Mouse (Mus musculus) kidney, adult 11 months (tissue): ENCODE data around the gene Pomgnt1.
A peak's percentile ranks its signal among the peaks of the same experiment; 100 is the strongest.

Source experiments
- DNase-seq: peaks from one replicate; pipeline ENCODE4 v3.0.0; 2022

Pomgnt1 gene

DNA sequence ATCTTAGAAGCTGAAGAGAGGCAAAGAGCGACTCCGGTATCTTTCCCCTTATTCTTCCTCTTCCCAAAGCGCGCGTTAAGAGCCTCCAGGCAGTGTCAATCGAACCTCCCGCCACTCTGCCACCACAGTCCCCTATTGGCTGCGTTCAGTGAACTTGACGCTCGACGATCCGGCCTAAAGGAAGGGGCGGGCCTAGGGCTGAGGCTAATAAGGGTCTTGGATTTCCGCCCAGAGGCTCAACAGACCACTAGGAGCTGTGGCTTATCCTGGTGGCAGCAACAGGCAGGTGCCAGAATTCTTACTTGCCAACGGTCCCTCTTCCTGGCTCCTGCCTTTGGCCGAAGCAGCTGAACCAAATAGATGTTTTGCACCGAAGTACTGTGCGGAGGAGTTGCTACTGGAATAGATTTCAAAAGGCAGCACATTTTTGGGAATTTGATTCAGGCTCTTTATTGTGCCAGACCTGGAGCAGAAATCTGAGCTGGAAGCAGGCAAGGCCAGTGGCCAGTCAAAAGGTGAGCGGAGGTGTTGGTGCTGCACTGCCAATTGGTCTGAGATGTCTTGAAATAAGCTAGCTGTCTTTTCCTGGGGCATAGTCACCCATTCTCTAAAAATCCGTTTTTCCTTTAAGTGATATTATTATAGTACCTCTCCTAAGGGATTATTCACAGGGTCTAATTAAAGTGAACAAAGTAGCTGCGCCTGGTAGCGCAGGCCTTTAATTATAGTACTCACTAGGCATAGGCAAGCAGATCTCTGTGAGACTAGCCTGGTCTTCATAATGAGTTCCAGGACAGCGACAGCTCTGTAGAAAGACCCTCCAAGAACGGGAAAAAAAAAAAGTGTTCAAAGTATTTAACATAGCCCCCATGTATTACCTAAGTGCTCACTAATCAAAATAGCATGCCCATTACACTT, at the start of gene Pomgnt1, which contains the start of gene Rad54l:
TSS of gene Pomgnt1 (plus strand) at position 239 of the 918 bp plus-strand sequence.
TSS of gene Rad54l (minus strand) at position 89 of the 918 bp plus-strand sequence.
- peak; percentile 75 for DNase-seq

DNA sequence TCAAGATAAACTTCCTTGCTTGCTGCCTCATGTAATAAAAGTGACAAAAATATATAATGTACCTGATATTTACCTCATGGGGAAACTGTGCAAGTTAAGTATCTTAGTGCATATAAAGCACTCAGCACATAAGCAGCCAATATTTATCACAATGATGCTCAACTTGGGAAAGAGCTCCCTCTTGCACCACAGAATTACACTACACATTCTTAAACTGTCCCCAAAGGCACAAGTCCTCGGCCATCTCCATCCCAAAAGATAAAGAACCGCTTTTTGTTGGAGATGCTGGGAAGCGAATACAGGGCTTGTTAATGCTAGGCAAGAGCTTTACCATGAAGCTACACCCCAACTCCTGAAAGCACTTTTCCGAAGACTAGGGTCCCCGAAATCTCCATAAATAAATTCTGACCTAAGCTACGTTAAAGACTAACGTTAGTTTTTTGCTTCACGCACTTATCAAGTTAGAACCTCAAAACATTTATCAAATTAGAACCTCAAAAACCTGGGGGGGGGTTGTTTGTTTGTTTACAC, 49.4 kb upstream of the Pomgnt1 start:
- DNase-seq: no peak

DNA sequence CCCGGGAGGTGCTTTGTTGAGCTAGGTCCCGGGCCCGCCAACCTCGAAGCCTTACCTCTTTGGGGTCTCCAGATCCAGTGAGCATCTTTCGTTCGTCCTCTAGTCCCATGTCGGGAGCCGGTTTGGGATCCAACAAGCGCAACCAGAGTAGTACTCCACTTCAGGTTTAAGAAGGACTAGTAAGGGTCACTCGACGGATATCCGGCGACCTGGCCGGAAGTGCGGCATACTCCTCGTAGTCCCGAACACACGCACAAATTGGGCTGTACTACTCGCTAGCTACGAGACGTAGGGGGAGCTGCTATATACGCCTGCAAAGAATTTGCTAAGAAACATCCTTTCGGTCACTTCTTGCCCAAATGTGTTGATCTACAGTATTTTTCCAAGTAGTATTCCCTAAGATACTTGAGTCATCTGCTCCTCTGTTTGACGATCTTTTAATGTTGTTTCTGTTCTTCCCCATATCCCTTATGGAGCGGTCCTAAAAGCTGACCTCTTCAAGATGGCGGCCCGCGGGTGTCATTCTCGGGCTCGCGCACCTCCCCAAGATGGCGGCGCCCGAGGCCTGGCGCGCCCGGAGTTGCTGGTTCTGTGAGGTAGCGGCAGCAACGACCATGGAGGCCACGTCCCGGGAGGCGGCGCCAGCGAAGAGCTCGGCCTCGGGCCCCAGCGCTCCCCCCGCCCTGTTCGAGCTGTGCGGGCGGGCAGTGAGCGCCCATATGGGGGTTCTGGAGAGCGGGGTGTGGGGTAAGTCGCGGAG, 48.6 kb upstream of the Pomgnt1 start, which contains the start of the genes Uqcrh and Lrrc41:
TSS of gene Uqcrh (minus strand) at position 211 of the 760 bp plus-strand sequence.
TSS of gene Lrrc41 (plus strand) at position 409 of the 760 bp plus-strand sequence.
- peak; percentile 94 for DNase-seq

DNA sequence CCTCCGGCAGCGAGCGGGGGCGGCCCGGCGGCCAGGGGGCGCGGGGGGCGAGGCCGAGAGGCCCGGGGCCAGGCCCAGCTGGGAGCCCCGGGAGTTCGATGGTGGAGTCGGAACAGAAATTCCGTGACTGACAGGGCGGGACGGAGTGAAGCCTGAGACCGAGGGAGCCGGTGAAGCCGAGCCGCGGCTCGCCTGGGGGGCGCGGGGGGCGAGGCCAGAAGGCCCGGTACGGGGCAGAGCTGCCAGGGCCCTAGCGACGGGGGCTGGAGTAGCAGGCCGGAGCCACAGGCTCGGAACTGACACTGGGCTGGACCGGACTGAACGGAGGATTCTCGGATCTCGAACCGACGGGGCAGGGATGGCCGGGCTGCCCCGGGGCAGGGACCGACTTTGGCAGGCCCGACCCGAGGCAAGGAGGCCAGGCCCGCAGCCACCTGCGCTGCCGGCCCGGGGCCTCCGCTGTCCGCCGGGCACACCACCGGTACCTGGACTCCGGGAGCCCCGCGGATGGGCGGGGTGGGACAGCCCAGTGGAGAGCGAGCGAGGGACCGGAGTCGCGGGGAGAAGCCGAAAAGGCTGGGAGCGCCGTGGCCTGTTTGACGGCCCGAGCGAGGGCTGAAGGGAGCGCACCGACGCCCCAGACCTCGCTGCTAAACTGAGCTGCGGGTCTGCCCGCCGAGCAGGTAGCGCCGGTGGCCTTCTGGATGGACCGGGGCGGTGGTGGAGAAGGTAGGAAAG, 47.8 kb upstream of the Pomgnt1 start:
- DNase-seq: peak; percentile 68

DNA sequence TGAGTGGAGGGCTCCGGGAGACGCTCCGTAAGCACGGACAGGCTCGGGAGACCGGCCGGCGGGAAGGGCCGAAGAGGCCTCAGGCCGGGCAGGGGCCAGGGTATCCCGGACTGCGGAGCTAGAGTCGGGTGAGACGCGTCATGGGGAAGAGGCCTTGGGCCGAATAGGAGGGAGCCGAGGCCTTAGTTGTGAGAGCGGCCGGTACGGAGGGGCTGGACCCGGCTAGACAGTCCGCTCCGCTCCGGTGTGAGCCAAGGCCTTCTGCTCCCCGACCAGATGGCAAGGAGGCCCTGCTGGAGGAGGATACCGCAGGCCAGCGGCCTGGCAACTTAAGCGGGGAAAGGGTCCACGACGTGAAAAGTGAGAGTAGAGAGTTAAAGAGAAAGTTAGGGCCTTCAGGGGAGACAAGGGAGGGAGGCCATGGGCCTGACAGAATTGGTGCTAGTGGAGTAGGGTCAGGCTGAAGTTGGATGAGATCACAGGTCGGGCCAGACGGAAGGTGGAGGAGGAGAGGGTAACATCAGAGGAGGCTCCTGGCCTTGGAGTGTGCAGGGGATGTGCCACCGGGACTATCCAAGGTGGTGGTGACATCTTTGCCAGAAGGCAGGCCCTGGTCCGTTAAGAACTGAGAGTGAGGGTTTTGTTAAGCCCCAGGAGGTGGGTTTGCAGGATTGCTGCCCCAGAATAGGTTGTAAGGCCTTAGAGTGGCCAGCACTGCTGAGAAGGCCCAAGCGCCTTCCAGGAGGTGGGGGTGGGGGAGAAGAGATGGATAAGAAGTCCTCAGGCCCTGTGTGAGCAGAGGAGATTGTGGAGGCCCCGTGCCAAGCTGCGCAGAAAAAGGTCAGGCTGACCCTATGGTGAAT, 47.0 kb upstream of the Pomgnt1 start:
- DNase-seq: peak; percentile 40

DNA sequence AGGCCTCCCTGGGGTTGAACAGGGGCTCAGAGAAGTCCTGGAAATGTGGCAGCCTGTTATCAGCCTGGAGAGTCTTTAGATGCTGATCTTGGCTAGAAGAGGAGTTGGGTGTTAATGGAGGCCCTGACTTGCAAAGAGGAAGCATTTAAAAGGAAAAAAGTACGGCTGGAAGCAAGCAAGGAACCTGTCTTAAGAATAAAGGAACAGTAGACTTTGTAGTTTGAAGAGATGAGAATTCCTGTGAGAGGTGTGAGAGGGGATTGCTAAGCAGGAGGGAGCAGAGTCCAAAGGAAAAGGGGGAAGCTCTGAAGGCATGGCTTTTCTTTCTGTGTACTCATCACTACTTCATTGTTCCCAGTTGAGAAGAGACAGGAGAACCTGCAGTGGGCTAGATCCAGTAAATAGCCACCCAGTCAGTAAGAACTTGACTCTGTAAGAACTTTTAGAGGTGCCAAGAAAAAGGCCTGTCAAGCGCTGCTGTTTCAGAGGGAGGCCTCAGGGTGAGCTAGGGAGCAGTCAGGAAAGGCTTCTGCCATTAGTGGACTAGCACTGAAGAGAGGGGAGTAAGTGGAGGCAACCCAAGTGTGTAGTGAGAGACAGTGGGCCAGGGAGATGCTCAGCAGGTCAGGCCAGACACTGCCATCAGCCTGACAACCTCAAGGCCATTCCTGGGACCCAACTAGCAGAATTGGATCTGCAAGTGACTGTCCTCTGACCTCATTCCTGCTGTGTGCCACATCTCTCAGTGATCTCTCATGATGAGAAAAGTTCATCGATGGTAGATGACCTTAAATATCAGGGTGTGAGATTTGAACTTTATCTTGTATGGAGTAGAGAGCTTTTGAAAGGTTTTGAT, 46.2 kb upstream of the Pomgnt1 start:
- DNase-seq: peak; percentile 23

DNA sequence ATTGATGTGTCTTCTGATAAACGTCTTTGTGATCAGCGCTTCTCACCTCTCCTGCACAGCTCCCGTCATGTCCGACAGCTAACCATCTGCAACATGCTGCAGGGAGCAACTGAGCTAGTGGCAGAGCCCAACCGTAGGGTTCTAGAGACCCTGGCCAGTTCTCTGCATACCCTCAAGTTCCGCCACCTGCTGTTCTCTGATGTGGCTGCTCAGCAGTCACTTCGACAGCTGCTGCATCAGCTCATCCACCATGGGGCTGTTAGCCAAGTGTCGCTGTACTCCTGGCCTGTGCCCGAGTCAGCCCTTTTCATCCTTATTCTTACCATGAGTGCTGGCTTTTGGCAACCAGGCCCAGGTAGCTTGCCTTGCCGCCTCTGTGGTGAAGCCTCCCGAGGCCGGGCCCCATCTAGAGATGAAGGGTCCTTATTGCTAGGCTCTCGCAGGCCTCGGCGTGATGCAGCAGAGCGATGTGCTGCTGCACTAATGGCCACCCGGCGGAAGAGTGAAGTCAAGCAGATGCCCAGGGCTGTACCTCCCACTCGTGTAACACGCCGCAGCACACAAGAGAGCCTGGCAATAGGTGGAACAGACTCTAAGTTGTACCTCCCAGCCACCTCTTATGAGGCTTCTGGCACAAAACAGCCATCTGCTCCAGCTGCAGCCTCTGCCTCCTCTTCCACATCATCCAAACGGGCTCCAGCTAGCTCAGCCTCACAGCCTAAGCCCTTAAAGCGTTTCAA, 35.0 kb upstream of the Pomgnt1 start:
- no peak for DNase-seq

DNA sequence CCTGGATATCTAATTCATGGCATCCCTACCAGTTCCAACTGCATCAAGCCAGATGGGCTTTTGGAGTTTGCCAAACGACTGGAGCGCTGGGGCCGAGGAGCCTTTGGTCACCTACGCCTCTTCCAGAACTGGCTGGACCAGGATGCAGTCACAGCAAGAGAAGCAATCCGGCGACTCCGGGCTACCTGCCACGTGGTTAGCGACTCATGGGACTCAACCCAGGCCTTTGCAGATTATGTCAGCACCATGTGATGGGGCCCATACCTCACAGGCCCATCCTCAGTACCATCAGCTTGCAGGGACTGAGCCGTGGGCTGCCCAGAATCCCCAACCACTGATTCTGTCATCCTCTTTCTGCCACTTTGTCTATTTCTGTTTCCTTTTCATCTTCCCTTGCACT, 27.3 kb upstream of the Pomgnt1 start:
- no peak for DNase-seq

DNA sequence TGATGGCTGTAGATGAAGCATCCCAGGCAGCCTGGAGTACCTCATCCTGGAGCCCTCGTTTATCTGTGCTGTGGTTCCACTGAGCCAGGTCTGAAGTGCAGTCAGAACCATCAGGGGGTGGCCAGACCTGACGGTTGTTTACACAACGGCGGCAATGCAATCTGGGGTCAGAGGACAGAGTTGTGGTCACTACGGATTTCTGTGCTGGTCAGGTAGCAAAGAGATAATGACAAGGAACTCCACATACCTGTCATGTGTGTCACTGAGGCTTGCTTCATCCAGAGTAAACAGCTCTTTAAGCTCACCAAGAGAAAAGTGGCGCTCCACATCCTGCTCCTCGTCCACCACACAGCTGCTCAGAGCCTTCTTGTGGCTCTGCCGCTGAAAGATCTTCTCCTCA, 26.4 kb upstream of the Pomgnt1 start:
- no peak for DNase-seq

DNA sequence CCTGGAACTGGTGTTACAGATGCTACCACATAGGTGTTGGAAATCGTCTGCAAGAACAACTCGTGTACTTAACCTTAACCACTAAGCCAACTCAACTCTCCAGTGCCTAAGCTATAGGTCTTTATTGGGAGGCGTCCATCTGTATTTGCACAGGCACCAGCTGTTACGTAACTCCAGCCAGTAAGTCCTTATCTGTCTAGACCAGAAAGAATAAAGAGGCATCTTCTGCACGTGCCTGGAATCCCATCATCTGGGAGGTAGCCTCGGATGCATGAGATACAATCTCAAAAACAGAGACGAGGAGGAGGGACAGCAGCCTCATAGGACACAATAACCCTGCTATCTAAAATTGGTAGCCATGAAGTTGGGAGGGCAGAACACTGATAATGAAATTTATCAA, 22.7 kb upstream of the Pomgnt1 start:
- DNase-seq: no peak

DNA sequence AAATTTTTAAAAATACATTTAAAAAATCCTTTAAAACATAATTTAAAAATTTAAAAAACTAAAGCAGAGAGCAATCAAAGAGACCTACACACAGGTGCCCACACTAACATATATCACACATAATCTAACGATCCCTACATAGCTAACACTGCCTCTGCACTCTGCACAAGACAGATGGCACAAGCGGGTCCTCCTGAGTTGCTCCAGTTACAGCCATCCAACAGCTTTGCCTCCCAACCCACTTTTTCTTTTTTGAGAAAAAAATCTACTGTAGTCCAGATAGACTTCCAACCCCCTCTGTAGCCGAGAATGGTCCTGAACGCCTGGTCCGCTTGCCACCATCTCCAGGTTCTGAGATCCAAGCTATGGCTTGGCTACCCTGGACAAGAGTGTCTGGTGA, 18.4 kb upstream of the Pomgnt1 start:
- DNase-seq: no peak

DNA sequence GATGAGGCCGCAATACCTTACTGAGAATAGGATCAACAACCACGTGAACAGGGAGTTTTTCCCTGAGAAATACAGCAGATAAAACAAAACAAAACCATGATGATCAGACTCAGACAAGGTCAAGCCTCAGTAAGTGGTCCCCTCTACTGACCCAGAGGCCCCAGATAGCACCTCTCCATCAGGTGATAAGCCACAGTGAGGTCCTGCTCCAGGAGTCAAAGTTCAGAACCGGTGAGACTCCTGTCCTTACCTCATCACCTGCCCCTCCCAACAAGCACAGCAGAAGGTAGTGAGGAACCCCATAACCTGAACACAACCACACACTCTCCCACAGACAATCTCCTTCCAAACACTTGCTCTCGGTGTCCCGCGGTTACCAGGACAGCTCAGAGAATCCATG, 12.9 kb upstream of the Pomgnt1 start:
- DNase-seq: no peak

DNA sequence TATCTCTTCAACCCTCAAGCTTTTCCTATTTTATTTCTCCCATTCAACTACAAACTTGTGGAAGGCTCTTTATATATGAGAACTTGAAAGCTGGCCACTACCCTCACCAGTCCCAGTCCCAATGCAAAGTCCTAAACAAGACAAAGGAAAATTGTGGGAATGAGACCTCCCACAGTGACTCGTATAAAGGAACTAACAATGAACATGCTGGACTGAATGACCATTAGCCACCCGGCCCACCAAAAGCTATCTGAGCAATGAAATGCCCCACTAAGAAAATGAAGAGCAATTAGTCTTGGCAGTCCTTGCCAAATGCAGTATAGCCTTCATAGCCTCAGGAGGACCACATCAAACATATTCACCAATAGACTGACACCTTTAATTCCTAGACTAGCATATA, 12.2 kb upstream of the Pomgnt1 start:
- DNase-seq: no peak

DNA sequence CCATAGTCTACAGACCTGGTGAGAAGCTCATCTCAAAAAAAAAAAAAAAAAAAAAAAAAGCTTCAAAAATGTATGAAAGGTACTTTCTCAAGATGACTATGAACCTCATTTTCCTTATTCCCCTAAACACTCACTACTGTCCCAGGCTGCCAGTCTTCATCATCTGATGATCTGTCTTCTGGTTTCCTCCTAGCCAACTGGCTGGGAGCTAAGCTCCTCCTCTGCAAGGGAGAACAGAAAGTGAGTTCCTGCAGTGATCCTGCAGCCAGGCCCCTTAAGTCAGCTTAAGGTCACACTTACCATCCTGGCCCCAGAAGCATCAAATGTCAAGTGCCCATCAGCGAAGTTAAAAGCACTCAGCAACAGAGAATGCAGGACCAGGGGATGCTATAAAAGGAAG, 878 bp upstream of the Pomgnt1 start:
- DNase-seq: no peak

DNA sequence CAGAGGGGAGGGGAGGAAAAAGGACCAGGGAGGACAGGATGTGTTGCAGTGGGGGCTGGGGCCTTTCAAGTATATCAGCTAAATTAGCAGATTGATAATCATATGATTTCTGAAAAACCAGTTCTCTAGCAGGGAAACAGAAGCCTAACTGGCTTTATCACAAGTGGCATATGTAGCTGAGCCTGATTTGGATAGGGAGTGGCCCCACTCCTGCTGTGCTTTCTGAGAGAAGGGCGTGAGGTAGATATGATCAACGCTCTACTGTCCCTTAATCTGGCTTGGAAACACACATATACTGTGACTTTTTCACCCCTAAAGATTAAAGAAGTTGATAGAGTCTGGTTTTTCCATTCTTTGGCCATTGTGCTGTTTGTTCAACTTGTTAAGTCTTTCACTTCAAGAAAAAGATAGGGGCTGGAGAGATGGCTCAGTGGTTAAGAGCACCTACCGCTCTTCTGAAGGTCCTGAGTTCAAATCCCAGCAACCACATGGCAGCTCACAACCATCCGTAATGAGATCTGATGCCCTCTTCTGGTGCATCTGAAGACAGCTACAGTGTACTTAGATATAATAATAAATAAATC, 2.3 kb downstream of the Pomgnt1 start:
- no peak for DNase-seq

DNA sequence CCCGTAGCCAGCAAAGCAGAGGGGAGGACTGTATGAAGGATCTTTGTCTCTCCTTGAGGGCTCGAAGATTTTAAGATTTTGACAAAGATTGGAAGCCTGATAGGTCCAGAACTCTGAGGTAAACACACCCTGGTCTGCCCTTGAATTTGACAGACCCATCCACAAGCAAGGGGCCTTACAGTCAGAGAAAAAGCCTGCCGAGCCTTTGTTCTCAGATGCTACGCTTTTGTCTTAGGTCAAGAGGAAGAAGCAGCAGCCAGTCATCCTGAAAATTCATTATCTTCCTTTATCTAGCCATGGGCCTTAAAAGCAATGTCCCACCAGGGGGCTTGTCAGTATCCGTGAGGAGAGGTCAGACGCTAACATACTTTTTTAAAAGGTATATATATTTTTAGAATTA, 4.3 kb downstream of the Pomgnt1 start:
- no peak for DNase-seq

DNA sequence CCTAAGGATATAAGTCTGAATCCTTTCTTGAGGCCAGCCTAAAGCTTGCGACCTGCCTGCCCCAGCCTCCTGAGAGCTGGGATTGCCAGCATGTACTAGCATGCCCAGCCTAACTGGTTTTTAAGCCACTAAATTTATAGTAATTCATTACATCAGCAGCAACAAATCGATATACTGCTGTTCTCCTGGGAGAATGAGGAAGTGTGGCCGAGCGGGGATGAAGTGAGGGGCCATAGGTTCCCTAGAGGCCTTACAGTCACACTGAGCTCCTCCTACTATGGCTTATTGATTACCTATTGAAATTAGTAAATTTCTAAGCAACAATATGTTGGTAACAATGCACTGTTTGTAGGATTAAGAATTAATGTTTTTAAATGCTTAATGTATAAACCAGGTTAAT, 9.5 kb downstream of the Pomgnt1 start:
- no peak for DNase-seq

DNA sequence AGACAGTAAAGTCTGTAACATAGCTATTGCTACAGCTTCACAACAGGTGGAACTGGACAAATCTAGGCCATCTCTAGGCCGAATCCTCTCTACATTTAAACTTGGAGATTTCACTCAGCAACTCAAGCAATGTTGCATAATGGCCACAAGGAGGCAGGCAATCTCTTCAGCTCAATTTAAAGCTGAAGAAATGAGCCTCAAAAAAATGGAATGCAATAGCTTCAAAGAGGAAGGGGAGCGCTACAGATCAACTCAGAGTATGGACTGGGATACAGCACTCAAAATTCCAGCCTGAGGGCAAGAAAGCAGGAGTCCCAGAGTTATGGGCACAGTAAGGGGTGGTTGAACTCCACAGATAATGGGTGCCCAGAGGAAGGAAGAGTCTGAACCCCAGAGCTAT, 11.3 kb downstream of the Pomgnt1 start:
- no peak for DNase-seq

DNA sequence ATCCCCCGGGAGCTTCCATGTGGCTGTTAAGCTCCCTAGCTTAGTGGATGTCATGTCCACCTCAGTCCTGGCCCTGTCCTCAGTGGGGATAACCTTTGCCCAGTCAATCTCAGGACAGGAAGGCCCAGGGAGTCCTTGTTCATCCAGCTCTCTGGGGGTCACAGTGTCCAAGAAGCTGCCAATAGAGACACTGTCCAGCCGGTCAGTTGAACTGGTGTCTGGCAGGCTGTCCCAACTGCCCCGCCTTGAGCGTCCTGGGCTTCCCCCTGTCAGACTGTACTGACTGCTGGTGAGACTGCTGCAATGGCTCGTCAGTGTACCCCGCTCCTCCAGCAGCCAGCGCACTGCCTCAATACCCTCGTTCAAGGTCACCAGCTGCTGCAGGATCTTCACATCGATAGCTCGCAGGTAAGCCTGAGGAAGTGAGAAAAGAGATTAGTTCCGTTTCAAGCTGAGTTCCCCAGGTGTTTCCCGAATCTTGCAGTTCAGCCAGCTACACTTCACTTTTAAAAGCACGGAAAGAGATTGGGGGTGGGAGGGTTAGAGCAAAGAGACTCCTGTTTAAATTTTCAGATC, 13.9 kb downstream of the Pomgnt1 start:
- no peak for DNase-seq
